Mouse (Mus musculus): Measurements from ENCODE around the gene Ttc24.

The Ttc24 gene

DNA sequence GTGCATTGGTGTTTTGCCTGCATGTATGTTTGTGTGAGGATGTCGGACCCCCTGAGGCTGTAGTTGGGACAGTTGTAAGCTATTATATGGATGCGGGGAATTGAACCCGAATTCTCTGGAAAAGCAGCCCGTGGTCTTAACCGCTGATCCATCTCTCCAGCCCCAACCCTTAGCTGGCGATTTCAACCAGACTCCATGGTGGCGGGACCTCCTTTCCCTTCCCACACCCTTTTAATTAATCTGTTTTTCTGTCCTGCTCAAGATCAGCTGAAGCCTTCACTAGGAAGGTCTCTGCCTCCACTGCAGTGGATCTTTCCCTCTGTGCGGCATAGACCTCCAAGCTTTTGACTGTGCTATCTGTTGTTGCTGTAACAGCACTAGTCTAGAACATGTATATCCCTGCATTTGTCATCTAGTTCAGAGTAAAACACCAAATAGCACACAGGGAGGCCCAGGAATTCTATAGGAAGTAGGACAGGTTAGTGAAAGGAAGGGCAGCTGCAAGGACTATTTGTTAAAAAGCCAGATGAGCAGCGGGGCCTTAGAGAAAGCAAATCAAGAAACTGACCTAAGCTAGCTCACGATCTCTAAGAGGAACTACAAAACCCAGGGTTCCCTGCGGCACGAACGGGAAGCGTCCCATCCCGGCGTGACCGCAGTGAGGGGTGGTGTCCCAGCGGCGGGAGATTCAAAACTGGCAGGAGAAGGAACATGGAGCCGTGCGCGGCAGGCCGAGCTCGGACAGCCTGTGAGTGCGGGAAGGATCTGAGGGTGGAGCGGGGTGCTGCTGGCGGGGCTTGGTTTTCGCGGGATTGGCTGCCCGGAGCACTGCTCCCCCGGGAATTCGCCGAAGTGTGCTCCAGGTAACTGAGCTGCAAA, 3.5 kb upstream of the Ttc24 start, which contains the start of gene Iqgap3:
TSS of gene Iqgap3 (plus strand) at position 627 of the 879 bp plus-strand sequence.
- peak; percentile 86 for DNase-seq (ENCODE audit: extremely low spot score)

DNA sequence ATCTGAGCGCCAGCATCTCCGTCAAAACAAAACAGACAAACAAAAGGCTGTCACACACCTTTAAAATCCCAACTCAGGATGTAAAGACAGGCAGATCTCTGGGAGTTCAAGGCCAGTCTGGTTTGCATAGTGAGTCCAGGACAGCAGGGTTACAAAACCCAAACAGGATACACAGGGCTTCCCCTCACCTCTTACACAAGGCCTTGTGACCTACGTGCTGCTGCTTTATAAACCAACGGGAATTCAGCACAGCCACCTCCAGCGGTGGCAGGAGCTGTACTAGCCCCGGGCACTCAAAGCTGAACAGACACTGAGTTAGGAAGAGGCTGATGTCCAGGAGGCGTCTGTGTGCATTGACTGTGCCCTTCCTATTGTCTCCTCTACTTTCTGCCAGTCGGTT, 663 bp downstream of the Ttc24 start:
- DNase-seq (ENCODE audit: extremely low spot score), result no peak

DNA sequence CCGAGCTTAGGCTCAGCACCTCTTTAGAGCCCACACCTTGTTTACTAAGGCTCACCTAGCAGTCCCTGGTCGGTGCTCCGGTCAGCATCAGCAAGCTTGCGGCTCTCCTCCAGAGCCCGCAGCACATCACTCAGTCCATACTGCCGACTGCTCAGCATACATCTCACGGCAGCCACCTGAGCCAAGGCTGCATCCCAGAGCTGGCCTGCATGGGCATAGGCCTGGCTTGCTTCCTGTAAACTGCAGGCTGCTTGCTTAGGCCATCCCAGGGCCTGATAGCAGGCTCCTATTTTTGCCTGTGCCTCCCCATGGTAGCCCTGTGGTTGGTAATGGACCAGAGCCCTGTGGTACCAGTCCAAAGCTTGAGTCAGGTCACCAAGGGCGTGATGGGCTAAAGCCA, 3.3 kb downstream of the Ttc24 start:
- no peak for DNase-seq (ENCODE audit: extremely low spot score)

DNA sequence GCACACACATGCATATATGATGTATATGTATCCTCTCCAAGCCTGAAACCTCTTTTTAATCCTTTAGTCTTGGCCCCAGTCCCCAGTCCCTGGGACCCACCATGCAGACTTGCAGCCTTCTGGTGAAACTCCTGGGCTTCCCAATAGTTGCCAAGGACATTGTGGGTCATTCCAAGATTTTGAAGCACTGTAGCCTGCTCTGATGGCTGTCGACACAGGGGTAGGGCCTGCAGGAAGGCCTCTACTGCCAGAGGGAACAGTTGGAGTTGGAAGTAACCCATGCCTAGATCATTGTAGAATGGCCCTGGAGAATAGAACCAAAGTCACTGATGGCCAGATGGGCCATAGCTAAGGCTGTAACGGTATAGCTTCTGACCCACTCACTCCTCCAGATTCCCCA, 3.8 kb downstream of the Ttc24 start:
- DNase-seq (ENCODE audit: extremely low spot score), result no peak

DNA sequence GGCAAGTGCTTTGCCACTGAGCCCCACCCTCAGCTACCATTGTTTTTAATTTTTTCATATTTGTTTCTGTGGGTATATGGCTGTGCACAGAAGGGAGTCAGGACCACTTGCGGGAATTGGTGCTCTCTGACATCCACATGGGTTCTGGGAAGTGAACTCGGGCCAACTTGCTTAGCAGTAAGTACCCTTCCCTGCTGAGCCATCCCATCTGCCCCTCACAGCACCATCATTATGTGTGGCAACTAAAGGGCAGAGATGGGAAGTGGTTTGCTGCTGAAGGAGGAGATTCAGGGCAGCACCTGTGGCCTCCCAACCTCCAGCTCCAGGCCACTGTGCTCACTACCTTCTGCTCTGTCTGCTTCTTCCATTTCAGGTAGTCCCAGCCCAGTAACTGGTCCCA, 4.5 kb downstream of the Ttc24 start:
- no peak for DNase-seq (ENCODE audit: extremely low spot score)

DNA sequence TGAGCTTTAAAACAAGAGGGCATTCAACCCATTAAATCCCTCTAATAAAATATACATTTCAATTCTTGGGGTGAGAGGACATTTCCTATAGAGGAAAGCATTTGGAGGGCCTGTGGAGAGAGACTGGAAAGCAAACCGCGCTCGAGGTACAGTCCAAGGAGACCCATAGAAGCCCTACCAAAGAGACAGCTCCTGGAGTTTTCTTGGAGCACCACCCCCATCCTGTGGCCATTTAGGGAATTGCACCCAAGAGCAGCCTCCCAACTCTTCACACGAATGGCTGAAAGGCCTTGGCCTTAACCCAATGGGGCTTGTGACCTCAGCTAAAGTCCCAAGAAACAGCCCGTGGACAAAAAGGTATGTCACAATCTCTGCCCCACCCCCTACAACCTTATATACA, 6.3 kb downstream of the Ttc24 start:
- DNase-seq (ENCODE audit: extremely low spot score), result peak; percentile 86

DNA sequence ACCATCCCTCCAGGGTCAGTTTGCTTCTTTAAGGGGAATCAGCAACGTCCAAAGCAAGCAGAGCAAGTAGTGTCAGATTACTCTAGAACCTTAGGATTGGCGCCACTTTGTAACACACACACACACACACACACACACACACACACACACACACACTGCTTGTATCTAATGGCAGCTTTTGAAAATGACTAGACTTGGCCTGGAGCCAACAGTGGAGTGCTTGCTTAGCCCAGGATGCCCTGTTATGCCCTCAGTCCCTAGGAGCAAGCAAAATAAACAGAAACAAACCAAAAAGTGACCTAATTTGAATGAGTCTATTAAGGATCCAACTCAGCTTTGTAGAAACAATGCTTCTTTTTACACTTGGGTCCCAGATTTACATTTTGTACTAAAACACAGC, 9.7 kb downstream of the Ttc24 start:
- no peak for DNase-seq (ENCODE audit: extremely low spot score)

DNA sequence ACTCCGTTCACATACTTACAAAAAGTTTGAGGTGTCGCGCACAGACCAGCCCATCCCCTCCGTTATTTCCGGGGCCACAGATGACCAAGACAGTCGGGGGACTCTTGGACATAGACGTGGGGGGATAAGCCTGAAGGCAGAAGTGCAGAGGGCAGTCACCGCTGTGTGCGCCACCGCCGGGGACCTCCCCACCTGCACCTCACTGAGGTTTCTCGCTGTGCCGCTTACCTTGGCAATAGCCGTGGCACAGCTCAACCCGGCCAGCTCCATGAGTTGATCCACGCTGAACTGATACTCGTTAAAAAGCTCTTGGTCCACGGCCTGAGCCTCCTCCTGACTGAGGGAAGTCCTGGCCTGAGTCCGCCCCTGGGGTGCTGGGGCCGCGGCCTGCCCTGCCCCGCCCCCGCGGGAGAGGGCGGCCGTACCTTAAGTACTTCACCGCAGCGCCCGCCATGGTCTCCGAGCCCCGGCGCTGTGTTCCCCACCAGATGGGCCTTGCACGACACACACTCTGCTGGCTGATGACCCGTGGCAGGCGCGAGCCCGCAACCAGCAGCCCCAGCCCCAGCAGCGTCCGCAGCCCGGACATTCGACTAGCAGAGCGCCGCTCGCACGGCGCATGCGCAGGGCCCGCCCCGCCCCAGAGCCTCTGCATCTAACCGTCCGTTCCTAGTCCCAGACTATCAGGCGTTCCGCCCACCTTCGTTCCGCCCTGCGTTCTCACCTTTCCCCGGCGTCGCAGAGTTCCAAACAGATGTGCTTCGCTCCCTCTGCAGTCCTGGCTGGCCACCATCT, 20.0 kb downstream of the Ttc24 start, which contains the start of gene Naxe:
TSS of gene Naxe (minus strand) at position 594 of the 795 bp plus-strand sequence.
- DNase-seq (ENCODE audit: extremely low spot score), result peak; percentile 93

DNA sequence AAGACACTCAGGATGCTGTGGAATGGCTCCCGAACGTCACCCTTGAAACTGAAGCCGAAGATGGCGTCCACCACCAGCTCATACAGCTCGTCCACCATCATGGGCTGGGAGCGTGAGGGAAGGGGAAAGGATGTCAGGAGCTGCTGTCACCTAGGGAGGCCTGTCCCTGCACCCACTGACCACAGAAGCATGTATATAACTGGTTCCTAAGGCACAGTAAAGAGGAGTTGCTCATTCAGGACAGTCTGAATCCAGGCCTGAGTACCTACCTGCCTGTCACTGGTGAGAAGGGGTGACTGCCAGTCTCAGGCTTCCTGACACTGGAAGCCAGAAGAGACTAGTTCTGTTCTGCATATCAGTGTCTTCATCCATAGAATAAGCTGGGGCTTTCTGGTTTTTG, 21.1 kb downstream of the Ttc24 start:
- no peak for DNase-seq (ENCODE audit: extremely low spot score)

DNA sequence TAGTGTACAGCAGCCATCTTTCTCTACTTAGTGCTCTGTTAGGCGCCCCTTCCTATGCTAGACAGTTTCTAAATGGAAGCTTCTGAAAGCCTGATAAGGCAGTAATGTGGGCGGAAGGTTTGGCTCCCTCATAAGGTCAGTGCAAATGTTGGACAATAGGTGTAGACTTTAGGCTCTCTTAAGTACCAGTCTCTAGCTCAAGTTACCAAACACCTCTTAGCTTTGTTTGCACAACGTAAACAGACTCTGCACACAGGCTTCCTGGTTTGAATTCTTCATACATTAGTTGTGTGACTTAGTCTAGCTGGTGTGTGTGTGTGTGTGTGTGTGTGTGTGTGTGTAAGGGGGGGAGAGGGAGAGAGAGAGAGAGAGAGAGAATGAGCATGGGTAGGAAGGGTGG, 28.6 kb downstream of the Ttc24 start:
- DNase-seq (ENCODE audit: extremely low spot score), result no peak

DNA sequence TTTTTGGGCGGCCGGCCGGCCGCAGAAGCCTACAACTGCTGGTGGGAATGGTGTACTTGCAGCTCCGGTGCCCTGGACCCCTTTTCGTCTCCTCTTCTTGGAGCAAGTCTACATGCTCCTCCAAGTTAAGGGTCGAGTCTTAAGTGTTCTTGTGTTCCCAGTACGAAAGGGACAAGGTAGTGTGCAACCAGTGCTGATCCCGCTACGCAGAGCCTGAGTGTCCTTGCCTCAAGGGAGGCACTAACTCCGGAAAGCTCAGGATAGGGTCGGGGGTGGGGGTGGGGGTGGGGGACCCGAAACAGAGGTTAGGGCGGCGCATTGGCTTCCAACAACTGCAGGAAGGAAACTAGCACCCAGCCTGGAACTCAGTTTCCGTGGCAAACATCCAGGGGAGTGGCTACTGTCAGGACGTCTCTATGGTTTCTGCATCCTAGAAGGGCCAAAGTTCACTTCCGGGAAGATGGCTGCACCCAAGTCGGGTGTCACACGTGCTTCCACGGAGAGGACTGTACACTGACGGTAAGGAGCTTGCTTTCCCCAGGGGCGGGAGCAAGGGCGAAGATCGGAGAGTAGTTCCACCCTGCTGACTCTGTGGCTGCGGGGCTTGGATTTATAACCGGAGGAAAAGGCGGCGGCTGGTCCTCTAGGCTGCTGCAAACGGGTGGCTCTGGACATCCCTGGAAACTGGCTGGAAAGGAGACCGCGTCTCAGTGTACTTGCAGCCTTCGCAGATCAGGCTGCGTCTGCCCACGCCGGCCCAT, 35.3 kb downstream of the Ttc24 start, which contains the start of gene Gpatch4:
TSS of gene Gpatch4 (plus strand) at position 448 of the 761 bp plus-strand sequence.
- DNase-seq (ENCODE audit: extremely low spot score), result peak; percentile 90

DNA sequence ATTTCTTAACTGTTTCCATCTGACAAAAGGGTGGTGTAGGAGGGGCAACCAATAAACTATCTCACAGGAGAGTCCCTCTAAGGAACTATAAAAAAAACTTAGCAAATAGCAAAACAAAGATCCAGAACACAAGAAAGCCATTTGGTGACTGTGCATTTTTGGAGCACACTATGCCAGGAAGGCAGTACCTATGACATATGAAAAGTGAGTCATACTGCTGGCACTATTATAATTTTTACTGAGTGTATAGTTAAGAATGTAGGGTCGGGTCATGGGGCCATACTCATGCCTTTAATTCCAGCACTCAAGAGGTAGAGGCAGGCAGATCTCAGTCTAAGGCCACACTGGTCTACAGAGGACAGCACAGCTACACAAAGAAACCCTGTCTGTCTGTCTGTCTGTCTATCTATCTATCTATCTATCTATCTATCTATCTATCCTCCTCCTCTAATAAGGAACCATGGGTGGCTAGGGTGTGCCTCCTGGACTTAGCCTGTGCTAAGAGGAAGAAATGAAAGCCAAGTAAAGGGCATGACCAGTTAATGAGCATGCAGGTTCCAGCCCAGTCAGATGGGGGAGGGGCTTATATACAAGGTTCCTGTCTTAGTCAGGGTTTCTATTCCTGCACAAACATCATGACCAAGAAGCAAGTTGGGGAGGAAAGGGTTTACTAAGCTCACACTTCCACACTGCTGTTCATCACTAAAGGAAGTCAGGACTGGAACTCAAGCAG, 42.4 kb downstream of the Ttc24 start:
- no peak for DNase-seq (ENCODE audit: extremely low spot score)

DNA sequence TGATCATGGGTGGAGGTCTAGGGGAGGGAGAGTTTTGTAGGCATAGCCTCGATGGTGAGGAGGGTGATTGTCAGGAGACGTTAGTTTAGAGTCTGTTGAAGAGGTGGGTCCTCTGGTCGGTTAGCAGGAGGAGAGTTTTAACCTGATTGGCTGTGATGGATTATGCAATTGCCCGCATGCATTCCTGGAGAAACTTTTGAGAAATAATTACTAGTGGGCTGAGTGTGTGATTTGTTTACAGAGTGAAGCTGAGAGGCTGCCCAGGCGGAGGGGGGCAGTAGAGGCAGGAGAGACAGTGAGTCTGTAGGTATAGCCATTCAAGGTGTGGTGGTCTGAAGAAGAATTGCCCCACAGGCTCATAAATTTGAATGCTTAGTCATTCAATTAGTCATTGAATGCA, 44.6 kb downstream of the Ttc24 start:
- DNase-seq (ENCODE audit: extremely low spot score), result no peak

DNA sequence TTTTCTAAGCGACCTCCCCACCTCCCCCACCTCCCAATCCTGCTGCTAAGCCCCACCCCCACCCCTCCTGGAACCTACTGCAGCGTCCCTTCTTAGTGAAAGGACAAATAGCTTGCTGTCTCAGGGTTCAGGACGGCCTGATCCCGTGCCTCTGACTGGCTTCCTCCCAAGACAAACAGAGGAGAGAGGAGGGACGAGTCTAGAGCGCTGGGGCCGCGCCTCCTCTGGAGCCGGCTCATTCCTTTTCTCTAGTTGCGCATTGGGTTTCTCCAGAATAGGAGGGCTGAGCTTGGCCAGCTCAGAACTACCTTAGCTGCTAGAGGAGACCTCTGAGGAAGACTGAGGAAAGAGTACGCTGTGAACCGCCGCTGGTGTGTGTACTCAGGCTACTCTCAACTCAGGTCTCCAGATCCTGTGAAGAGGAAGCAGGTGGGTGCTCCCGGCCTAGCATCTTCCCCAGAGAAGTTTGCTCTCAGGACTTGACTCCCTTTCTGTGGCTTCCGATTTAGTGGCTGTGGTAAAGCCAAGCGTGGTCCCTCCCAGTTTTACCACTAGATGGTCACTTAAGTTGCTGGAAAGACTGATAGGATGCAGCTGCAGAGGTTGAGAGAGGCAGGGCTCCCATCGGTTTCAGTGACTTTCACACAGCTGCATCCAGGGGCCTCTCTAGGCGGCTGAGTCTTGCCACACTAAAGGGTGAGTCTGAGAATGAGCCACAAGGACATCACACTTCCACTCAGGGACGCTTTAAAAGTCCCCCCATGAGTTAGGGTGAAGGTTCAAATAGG, 47.3 kb downstream of the Ttc24 start:
- DNase-seq (ENCODE audit: extremely low spot score), result no peak

DNA sequence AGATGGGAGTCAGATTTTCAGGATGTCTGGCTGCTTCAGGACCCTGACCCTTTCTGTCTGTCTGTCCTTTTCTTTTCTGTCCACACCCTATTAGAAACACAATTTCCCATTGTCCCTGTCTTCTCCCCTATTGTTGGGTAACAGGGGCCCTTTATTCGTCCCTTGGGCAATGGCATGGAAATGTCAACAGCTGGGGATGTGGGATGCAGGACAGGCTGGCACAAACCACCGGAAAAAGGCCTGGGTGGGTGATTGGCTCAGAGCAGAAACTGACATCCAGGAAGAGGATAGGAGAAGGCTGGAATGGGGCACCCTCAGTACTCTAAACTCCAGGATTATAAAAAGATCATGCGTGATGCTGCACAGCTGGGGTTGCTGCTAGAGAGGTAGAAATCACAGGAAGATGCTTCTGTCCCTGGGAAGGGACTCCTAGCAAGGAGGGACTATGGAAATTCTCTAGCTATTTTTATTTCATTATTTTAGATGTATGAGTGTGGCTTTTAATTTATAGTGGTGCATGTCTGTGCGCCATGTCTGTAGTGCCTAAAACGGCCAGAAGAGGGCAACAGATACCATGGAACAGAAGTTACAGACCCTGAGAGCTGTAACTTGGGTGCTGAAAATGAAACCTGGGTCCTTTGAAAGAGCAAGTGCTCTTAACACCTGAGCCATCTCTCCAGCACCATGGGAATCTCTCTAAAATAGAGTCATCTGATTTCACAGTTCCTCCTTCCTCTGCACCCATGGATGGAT, 50.5 kb downstream of the Ttc24 start, which contains the start of gene Hapln2:
TSS of gene Hapln2 (minus strand) at position 150 of the 753 bp plus-strand sequence.
- no peak for DNase-seq (ENCODE audit: extremely low spot score)

DNA sequence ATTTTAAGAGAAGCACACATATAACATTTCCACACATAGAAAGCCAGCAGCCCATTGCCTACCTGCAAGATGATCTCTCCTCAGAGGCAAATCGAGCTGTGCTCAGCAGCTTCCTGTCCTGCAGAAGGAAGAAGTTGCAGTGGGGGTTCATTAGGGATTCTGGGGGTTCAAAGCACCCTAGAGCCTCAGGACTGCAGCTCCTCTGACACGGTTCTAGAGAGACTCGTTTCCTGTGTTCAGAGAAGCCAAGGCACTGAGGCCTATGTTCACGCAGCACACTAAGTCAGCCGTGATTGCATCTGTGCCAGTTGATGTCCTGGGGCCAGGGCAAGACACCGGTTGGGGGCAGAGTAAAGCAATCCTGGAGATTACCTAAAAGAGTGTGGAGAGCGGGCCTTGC, 51.3 kb downstream of the Ttc24 start:
- DNase-seq (ENCODE audit: extremely low spot score), result no peak

DNA sequence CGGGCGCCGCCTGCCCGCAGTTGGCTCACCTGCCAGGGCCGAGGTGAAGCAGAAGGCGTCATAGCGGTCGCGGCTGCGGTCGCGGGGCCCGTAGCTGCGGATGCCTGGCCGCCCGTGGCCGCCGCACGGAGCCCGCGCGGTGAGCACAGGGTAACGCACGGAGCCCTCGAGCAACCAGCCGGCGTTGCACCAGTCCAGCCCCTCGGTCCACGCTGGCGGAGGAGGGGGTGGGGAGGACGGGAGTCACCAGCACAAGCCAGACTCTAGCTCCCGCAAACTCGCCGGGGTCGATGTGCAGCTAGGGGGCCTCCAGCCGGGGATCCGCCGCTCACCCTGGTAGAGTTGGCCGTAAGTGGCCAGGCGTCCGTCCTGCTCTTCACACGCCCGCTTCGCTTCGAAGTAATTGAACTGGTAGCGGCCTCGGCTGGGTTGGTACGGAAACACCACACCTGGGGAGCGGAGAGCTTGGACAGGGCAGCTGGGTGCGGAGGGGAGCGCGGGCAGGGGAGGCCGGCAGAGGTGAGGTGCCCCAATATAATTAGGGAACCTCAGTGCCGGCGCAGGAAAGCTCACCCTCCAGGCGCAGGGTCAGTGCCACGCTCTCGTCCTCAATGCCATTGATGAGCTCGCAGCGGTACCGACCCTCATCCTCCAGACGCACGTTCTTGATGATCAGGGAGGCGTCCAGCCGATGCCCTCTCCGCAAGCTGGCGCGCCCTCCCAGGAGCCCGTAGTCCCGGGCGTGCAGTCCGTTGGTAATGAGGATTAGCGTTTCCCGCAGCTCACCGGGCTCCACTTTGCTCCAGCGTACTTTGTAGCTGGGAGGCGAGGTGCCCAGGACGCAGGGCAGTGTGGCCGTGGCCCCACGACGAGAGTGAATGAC, 54.7 kb downstream of the Ttc24 start:
- peak; percentile 20 for DNase-seq (ENCODE audit: extremely low spot score)

DNA sequence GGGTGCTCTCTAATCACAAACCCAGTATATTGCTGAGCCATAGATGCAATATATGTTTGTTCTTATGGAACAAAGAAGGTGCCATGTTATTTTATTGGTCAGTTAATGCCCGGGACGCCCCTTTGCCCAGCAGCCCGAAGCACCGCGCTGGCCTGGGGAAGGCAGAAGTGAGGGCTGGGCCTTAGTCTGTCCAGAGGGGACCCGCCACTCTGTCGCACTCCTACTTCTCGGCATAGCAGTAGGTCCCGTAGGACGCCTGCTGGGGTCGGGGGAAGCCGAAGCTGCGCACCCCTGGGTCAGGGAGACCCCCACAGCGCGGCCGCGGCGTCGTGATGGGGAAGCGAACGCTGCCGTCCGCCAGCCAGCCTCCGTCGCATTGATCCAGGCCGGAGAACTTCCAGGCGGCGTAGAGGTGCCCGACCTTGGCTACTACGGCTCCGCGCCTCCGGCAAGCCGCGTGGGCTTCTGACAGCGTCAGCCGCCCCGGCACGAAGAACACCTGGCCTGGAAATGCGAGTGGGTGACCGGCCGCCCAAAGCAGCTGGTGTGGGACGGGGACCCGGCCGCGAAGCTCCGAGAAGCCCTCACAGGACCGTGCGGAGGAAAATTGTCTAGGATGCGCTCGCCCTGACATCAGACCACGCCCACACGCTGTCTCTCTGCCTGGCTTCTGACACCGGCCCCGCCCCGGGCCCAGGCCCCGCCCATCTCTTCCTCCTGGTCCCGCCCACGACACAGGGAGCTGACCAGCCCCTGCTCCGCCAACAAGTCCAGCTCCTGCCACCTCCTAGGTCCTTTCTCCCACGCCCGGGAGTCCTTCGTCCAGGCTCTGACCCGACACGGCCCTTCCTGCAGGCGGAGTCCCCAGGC, 55.5 kb downstream of the Ttc24 start:
- DNase-seq (ENCODE audit: extremely low spot score), result peak; percentile 98
